Mouse (Mus musculus): ENCODE results near the gene Pla2g2d.
"Not testable (repeated sequence)": the region's sequence is repeated elsewhere in the genome, so short reads cannot be mapped to it uniquely, and the experiment has no call there.

Pla2g2d gene

GRCm38 (mm10) chr4:138782098-138782497 is 6.6 kb downstream of the Pla2g2d start:
- DNase-seq (ENCODE audit: low read depth): no peak

- DNase-seq (ENCODE audit: low read depth): no peak
These were observed 10.2 kb downstream of the Pla2g2d start for GRCm38 (mm10) chr4:138785721-138786120.

GRCm38 (mm10) chr4:138786141-138786540 is 10.6 kb downstream of the Pla2g2d start:
- DNase-seq (ENCODE audit: low read depth): no peak

- DNase-seq (ENCODE audit: low read depth): no peak
These were observed 12.8 kb downstream of the Pla2g2d start for GRCm38 (mm10) chr4:138788381-138788780.

DNA sequence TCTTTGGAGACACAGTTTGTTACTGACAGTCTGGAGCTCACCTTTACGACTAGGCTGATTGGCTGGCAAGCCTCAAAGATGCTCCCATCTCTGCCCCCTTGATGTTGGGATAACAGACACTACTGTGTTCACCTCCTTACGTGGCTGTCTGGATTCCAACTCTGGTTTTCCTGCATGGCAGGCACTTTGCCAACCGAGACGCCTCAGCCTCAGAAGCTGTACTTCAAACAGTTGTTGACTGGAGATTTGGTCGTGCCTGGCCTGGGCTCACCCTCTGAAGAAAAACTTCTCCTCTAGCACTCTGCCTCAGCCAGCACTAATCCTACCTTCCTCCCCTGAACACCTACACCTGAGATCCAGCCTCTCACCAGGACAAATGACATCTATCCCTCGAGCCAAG is 15.9 kb downstream of the Pla2g2d start:
- no peak for DNase-seq (ENCODE audit: low read depth)

DNA sequence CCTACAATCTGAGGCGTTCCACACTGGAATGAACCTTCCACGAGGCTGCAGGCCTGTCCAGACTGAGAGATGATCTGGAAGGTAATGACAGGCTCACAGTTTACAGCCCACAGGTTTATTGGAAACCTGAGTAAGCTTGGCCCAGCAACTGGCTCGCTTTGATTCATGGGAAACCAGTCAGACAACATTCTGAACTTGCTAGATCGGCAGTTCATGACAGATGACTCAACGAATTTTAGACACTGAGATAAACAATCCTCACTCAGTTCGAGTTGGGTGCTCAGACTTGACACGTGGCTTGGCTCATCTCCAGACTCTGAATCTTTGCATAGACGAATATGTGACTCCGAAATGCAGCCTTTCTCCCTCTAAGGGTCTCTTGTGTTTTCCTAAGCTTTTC is 17.1 kb downstream of the Pla2g2d start:
- DNase-seq (ENCODE audit: low read depth): no peak

GRCm38 (mm10) chr4:138793276-138793675 is 17.7 kb downstream of the Pla2g2d start:
- peak; percentile 3 for DNase-seq (ENCODE audit: low read depth)

DNA sequence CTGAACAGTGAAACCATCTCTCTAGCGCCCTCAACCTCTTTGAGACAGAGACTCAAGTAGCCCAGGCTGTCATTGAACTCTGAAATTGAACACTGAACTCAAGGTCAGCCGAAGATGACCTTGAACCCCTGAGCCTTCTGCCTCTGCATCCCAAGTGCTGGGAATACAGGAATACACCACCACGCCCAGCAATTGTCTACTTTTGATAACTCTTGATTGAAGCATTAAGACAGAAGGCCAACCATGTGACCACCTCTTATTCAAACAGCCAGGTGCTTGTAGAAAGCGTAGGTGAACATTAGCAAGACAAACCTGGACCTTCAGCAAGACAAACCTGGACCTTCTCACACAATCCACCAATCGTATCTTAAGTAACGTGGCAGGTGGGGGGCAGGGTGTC is 18.8 kb downstream of the Pla2g2d start:
- DNase-seq (ENCODE audit: low read depth): no peak

DNA sequence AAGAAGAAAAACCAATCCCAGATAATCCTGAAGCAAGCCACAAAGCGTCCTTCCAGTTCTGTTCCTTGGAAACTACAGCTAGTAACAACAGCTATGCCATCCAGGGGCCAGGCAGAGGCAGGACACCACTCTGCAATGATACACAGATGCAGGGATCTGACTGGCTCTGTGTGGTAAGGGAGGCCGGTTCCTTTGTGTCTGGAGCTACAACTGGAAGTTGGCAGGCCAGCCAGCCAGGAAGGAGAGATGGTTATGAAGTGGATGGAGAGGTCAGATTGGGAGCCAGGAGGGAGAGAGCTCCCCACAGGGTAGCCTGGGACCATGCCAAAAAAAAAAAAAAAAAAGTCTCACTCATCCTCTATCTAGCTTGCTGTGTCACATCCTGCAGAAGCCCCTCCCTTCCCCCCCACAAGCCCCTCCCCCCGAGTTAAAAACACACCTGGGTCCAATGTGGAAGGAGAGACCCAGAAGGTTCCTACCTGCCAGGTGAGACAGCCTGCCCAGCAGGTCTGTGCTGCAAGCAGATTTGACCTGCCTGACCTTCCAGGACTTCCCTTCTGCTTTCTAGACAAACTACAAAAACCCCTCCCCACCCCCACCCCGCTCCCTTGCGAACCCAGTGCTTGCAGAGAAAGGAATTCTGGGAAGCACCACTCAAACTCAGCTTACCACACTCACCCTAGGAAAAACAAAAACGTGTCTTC is 21.1 kb downstream of the Pla2g2d start:
- DNase-seq (ENCODE audit: low read depth): no peak

DNA sequence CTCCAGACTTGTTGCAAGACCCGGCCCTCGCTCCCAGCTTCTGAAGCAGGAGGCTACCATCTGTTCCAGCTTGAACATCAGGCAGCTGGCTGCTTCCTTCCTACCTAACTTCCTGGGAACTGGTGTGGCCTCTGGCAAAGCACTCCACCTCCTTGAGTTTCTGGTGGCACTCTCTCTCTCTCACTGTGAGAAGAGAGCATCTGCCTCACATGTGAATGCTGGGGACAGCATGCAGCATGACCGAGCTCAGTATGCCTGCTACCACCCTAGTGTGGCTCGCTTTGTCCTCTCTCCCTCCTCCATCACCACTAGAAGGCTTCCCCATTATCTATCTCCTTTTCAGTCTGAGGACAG is 21.7 kb downstream of the Pla2g2d start:
- no peak for DNase-seq (ENCODE audit: low read depth)

- DNase-seq (ENCODE audit: low read depth): no peak
These were observed 24.7 kb downstream of the Pla2g2d start for GRCm38 (mm10) chr4:138800134-138800744.

DNA sequence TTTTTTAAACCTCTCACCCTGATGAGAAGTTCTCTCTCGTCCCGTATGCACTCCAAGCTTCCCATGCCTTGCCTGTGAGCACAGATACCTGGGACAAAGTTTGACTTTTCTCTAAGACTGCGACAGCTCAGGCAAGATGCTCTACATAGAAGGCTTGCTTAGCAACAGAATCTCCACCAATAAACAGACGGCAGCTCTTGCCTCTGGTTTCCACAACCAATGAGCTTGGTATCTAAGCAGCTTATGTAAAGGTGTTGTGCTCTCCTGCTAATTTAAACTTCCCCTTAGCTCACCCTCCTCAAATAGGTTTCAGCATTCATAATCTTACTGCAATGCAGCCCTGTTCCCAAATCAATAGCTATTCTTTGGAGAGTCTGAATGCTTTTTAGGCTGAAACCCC is 26.1 kb downstream of the Pla2g2d start:
- no peak for DNase-seq (ENCODE audit: low read depth)

DNA sequence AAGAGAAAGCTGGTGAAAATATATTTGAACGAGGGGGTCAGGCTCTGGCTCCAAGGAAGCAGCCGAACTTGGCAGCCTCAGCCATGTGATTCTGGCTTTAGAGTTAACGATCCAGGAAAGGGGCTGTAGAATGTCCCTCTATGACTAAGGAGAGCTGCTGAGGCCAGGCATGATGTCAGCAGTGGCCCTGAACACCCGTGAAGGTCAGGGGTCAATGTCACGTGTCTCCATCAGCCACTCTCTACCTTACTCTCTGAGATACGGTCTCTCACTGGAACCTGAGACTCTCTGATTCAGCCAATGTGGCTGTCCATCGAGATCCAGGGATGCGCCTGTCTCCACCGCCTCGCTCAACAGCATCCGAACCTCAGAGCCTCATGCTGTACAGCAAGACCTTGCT is 27.4 kb downstream of the Pla2g2d start:
- no peak for DNase-seq (ENCODE audit: low read depth)

- DNase-seq (ENCODE audit: low read depth): no peak
These were observed 29.7 kb downstream of the Pla2g2d start for GRCm38 (mm10) chr4:138805248-138805647.

DNA sequence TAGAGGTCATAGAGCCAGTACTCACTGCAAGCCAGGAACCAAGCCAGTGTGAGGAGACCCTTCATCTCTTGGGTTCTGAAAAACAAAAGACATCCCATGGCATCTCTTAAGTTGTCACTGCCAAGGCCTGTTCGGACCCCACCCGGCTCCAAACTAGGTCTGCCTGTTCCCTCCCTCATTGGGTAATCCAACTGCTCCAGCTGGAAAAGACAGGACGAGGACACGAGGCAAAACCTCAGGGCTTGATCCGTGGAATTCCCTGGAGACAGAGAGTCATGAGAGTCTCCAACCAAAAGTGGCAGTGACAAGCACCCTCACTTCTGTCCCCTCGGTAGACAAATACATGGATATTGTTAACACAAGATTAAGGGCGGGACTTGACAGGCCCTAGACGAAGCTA is 30.6 kb downstream of the Pla2g2d start:
- no peak for DNase-seq (ENCODE audit: low read depth)

- no peak for DNase-seq (ENCODE audit: low read depth)
These were observed 31.5 kb downstream of the Pla2g2d start for GRCm38 (mm10) chr4:138806920-138807541.

- DNase-seq (ENCODE audit: low read depth): no peak
These were observed 40.6 kb downstream of the Pla2g2d start for GRCm38 (mm10) chr4:138816166-138816565.

- no peak for DNase-seq (ENCODE audit: low read depth)
These were observed 42.2 kb downstream of the Pla2g2d start for GRCm38 (mm10) chr4:138817736-138818135.

- no peak for DNase-seq (ENCODE audit: low read depth)
These were observed 43.6 kb downstream of the Pla2g2d start for GRCm38 (mm10) chr4:138819101-138819500.

GRCm38 (mm10) chr4:138821036-138821435 is 45.5 kb downstream of the Pla2g2d start:
- DNase-seq (ENCODE audit: low read depth): no peak

DNA sequence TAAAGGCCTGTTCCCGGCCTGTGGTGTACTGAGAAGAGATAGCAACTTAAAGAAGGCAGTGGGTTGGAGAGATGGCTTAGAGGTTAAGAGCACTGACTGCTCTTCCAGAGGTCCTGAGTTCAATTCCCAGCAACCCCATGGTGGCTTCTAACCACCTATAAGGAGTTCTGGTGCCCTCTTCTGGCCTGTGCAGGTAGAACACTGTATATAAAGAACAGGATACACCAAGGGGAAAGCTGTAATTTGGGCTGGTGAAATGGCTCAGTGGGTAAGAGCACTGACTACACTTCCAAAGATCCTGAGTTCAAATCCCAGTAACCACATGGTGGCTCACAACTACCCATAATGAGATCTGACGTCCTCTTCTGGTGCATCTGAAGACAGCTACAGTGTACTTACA is 48.6 kb downstream of the Pla2g2d start:
- DNase-seq (ENCODE audit: low read depth): not testable (repeated sequence)

DNA sequence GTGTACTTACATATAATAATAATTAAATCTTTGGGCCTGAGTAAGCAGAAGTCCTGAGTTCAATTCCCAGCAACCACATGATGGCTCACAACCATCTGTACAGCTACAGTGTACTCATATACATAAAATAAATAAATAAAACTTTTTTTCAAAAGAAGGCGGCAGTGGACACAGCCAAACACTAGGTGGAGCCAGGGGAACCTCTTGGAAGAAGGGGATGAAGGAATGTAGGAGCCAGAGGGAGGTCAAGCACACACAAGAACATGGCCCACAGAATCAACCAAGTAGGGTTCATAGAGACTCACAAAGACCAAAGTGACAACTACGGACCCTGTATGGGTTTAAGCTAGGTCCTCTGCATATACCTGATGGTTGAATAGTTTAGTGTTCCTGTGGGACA is 49.1 kb downstream of the Pla2g2d start:
- no peak for DNase-seq (ENCODE audit: low read depth)

GRCm38 (mm10) chr4:138825751-138826567 is 50.4 kb downstream of the Pla2g2d start:
- no peak for DNase-seq (ENCODE audit: low read depth)

All from induced T-regulatory cell, adult 2 months (primary cell).